Mouse (Mus musculus): ENCODE data around the gene Ugt1a6b. TPM values are rescaled to one million over a fixed set of nuclear protein-coding genes. Genes with fewer than 3 reads are reported as not detected.
A peak's percentile ranks its signal among the peaks of the same experiment; 100 is the strongest.

Gene Ugt1a6b
- total and polyA plus RNA-seq, 3 experiments: 4.8 to 9.5 (median 6.5) TPM

DNA sequence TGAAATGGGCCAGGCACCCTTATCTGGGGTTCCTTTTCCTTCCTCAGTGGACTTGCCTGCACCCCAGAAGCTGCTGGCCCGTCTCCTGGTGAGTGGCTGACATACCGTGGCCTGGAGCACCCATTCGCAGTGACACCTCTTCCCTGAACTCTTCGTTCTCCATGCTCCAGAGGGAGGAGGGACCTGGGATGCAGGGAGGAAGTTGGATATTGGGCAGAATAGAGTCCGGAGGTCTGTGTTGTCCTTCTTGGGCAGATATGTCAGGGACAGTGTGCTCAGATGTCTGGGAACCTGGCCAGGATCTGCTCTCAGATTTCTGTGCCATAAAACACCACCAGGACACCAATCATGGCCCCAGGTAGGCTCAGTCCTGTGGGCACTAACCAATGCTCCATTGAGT lies 137.0 kb downstream of the Ugt1a6b start:
- peak; percentile 61 for DNase-seq

DNA sequence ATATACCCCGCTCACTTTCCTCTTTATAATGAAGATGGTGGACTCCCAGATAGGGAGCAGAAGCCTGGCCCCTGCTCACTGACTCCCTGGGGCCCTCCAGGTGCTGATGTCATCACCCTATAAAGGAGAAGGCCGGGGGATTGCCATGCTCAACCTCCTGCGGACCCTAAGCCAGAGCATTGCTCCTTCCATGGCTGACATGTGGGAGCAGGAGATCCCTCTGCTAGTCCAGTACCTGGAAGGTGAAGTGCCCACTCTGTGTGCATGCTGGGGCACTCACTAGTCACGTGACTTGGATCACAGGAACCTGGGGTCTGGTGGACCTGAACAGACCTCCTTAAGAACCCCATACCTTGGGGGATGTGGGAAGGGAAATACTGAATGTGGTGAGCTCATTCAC lies 137.5 kb downstream of the Ugt1a6b start:
- DNase-seq: no peak

- DNase-seq: no peak
Measured at GRCm38 (mm10) chr1:88243861-88244260, 140.8 kb downstream of the Ugt1a6b start.

DNA sequence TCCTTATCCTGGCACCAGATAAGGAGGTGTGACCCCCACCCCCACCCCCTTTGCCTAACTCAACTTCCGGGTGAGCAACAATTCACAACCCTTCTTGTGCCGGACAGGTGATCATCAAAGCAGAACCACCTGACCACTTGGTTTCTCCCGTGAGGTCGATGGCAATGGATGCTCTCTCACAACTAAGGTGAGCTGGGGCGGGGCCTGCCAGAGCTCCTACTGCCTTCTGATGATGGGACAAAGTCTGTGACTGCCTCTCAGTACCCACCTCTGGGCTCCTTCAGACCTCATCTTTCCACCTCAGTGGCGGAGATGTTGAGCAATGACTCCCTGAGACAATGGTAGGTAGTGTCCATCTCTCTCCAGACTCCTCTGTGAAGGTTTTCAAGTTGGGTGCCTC lies 142.8 kb downstream of the Ugt1a6b start:
- DNase-seq: no peak

- DNase-seq: no peak
Measured at GRCm38 (mm10) chr1:88246386-88246785, 143.3 kb downstream of the Ugt1a6b start.

DNA sequence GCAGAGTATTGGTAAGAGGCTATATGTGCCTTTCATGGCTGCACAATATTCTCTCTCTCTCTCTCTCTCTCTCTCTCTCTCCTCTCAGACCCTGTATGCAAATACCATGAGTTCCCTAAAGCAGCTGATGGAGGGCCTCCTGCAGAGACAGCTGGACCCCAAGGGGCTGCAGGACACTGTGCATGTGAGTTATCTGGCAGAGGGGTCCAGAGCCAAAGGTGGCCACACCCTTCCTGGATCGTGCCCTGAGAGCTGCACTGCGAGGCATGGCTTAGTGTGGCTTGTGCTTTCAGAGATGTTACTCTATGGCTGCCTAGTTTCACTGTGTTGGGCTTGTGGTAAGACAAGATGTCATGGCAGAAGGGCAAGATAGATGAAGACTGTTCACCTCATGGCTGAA lies 144.6 kb downstream of the Ugt1a6b start:
- DNase-seq: no peak

DNA sequence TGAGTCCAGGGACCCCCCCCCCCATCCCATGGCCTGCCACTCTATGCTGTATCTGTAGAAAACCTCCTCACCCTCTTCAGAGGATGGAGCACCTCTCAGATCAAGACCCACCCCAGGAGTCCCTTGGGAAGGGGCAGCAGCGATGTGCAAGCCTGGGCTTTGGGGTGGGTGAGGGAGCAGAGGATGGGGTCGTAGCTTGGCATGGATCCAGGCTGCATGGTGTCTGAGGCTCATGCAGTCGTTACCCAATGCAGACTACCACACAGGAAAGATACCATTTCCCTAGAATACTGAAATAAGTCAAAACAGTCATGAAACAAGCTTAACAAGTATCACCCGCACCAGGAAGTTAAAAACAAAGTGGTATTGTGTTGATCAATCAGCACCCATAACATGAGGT lies 145.6 kb downstream of the Ugt1a6b start:
- no peak for DNase-seq

- DNase-seq: no peak
Measured at GRCm38 (mm10) chr1:88249596-88249995, 146.5 kb downstream of the Ugt1a6b start.

DNA sequence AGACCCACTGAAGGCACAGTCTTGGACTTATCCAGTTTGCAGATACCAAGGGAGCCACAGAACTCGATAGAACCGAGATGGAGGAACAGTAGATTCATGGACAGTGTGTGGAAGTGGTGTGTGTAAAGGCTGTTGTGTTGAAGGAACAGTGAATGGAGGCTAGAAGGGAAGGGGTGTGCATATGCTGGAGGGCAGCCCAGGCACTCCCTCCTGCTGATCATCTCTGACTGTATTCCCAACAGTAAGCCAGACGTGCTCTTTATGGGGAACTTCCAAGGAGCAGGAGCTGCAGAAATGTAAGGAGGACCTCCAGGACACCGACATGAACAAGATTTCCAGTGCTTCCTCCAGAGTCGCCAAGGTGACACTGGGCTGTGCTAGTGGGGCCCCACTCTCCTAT lies 147.0 kb downstream of the Ugt1a6b start:
- DNase-seq: no peak

DNA sequence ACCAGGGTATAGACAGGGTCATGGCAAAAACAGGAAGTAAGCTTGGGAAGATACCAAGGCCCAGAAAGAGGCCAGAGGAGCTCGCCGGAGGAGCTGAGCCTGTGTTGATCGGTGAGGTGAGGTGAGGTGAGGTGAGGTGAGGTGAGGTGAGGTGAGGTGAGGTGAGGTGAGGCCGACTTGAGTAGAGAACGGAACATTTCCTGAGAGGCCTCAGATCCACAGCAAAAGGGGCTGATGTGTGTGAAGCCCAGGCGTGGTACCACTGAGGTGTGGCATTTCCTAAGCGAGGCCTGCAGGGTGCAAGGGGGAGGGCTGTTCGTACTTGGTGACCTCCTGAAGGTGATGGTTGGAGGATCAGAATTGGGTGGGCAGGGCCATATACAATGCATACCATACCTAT lies 150.1 kb downstream of the Ugt1a6b start:
- DNase-seq: no peak

DNA sequence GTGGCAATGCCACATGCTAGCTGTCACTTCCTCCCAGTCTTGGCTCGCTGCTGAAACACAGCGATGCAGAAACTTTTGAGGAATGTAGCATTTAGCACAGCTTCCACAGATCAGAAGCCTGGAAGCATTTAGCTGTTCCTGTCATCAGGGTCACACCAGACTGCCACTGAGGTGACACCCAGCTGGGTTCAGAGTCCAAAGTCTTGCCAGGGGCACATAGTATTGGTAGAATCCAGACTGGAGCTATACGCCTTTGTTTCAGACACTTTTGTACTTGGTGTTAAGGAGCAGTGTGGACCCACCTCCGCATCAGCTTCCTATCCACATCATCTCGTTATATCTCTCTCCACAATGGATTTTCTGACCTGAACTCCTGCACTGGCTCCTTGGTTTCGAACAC lies 150.5 kb downstream of the Ugt1a6b start:
- DNase-seq: no peak

DNA sequence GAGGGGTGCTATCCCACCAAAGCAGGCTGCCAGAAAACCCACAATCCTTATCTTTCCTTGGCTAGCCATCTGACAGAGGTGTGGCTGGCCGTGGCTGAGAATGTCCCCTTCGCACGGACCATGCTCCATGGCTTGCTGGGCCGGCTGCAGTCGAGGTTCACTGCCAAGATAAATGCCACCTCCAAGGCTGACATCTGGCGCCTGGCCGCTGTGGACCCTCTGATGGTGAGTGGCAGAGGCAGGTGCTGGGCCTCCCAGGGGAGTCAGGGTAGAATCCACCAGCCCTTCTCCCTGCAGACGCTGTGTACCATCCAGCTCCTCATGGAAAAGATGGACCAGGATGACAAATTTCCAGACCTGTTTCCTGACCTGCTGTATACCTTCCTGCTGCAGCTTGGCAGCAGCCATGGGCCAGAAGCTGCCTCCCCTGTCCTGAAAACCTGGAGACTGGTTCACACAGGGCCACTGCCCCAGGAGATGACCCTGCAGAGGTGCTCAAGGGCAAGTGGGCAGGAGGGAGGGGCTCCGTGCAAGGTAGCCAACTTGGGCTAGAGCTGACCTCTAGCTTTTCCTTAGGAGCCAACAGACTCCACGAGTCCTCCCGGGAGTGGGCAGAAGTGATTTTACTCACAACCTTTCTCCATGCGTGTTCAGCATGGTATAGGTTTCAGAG lies 151.9 kb downstream of the Ugt1a6b start:
- DNase-seq: no peak

DNA sequence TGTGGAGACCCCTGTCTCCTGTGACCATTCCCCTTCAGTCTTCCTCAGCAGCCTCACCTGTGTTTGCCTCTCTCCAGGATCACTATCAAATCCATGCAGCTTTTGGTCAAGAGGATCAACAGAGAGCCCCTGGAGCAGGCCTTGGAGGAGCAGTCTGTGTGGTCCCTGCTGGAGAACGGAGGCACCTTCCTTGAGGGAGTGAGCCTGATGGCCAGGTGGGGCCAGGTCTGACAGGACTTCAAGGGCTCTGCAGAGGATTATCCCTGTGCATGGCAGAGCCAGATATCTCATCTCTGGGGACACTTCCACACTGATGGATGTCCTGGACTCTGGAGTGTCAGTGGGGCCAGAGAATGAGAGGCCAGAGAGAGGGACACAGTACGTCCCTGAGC lies 152.4 kb downstream of the Ugt1a6b start:
- DNase-seq: no peak

- DNase-seq: no peak
Measured at GRCm38 (mm10) chr1:88255989-88256754, 153.1 kb downstream of the Ugt1a6b start.

DNA sequence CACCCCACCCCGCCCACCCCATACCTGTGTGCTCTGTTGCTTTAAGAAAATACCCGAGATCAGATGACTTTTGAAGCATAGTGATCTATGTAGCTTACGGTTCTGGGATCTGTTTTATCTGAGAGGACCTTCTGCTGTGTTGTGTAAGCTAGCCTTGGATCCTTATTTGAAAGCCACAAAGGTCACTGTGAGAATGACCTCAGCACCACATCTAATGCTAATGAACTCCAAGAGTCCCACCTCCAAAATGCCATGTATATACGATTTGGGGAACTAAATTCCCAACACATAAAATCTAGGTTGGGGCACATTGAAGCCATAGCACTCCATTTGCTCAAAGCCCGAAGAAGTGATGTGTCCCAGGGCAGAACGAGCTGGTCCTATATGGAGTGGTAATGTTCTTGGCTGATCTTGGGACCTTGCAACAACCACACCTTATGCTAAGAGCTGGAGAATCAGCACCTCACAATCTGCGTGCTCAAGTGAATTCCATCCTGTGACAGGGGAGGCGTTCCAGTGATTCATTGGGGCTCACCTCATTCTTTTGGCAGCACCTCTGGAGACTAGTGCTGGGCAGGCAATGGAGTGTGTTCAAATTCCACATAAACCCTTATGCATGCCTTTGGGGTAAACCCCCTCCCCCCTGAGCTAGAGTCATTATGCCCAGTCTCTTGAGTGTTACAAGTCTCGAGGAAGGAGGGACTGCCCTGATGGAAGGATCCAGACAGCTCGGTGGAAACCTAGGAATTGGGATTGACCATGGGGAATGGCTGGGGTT lies 154.0 kb downstream of the Ugt1a6b start:
- DNase-seq: peak; percentile 22

- no peak for DNase-seq
Measured at GRCm38 (mm10) chr1:88257681-88258080, 154.6 kb downstream of the Ugt1a6b start.

DNA sequence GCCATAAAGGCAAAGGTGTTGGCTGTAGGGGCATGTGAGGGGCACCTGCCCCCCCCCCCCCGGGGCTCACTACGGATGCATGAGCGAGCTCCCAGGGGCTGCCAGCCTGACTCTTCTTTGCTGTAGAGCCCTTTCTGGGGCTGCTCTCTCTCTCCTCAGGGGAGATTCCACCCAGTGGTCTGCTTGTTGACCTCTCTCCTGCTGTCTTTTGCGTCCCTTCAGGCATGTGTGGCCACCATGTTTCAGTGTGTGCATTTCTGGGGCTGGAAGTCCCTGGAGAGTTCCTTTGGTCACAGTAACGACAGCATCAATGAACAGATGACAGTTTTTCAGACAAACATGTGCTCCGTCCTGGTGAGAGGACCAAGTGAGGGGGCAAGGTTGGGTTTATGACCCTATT lies 155.3 kb downstream of the Ugt1a6b start:
- DNase-seq: peak; percentile 9

GRCm38 (mm10) chr1:88258881-88259642 lies 156.0 kb downstream of the Ugt1a6b start:
- DNase-seq: peak; percentile 59

DNA sequence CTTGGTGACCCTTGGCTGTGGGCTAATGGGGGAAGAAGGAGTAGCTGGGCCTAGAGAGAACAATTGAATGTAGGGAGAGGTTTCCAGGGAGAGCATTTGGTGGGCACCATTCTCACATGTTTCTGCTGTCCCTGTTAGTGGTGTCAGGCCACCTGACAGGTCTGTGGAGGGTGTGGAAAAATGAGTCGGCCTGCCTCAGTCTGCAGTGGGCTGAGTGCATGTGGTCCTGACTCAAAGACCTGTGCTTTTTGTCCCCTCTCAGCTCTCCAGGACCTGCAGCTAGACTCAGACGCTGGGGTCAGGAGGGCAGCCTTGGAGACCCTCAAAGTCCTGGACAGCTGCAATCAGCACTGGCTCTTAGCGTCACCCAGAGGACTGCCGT lies 156.6 kb downstream of the Ugt1a6b start:
- peak; percentile 23 for DNase-seq

DNA sequence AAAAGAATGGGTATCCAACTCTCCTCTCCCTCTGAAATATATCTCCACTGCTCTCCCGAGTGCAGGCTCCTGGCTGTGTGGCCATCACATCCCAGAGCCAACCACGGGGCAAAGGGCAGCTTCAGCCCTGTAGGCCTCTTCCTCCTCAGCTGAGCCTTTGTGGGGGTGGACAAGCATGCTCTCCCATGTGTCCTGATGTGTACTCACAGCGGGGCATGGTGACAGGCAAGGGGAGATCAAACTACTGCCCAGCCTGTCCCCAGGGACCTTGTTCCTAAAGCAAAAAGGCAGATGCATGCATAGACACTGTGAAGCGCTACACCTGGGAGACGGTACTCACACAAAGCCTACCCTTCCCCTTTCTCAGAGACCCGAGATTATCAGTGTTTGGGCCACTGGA lies 157.1 kb downstream of the Ugt1a6b start:
- DNase-seq: peak; percentile 67

DNA sequence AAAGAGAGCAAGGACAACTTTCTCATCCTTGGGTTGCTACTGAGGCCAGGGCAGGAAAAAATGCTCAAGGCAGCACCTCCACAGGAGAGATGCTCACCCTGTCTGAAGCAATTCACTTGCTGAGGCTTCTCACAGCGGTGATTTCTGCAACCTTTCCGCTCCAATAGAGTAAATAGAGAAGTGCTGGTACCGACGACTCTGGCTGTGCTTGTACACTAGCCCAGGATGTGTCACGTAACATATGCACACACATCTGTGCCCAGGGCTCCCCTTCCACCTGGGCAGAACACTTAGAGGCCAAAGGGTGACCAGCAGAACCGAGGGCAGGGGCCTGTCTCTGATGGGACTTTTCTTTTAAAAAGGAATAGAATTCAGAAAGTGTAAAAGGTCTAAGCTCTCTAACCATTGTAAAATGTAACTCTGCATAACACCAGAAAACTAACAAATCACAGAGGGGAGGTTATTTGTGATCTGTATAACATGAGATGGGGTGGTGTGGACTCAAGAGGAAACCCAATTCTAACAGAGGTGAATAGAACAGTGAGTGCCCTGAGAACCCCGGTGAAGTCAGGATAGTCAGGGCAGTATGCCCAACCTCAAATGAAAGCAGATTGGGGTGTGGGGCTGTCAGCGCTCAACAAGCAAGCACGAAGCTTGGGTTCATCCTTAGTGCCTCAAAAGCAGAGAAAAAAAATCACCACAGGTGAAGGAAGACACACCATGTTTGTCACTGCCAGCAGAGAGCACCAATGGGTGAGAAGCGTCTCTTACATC lies 157.7 kb downstream of the Ugt1a6b start:
- no peak for DNase-seq
